Mouse (Mus musculus) midbrain, embryonic 13.5 days (tissue): ENCODE measurements around the gene Lgals1. TPM values are rescaled to one million over a fixed set of nuclear protein-coding genes. Genes with fewer than 3 reads are reported as not detected.
"Not testable (repeated sequence)": the region's sequence is repeated elsewhere in the genome, so short reads cannot be mapped to it uniquely, and the experiment has no call there.

Experiments used
- ATAC-seq: fragments of 200-750 bp; cut with Nextera tagmentation; 2 replicates; pipeline ENCODE4 v1.8.0; 2017; ENCODE audit warnings: mild to moderate bottlenecking, moderate TSS enrichment, moderate library complexity
- H3K27ac ChIP-seq: fragments of 300-500 bp; sonication (generic); 2 replicates; pipeline ENCODE4 v1.5.1; 2015; ENCODE audit warnings: inconsistent platforms, mild to moderate bottlenecking, moderate library complexity
- H3K27me3 ChIP-seq: fragments of 300-500 bp; sonication (generic); 2 replicates; pipeline ENCODE4 v1.6.1; 2015; ENCODE audit warnings: mild to moderate bottlenecking, inconsistent platforms
- H3K36me3 ChIP-seq: fragments of 300-500 bp; sonication (generic); 2 replicates; pipeline ENCODE4 v1.6.1; 2015; ENCODE audit warnings: mild to moderate bottlenecking, inconsistent platforms
- H3K4me1 ChIP-seq: fragments of 300-500 bp; sonication (generic); replicated peaks from 2 replicates; pipeline ENCODE4 v1.6.1; 2015; ENCODE audit warnings: inconsistent platforms
- H3K4me2 ChIP-seq: fragments of 300-500 bp; sonication (generic); replicated peaks from 2 replicates; pipeline ENCODE4 v1.6.1; 2015; ENCODE audit warnings: moderate library complexity, mild to moderate bottlenecking, inconsistent platforms
- H3K4me3 ChIP-seq: fragments of 300-500 bp; sonication (generic); replicated peaks from 2 replicates; pipeline ENCODE4 v1.5.1; 2015; ENCODE audit warnings: mild to moderate bottlenecking, inconsistent platforms
- H3K9ac ChIP-seq: fragments of 300-500 bp; sonication (generic); replicated peaks from 2 replicates; pipeline ENCODE4 v1.6.1; 2015; ENCODE audit warnings: mild to moderate bottlenecking, inconsistent platforms
- H3K9me3 ChIP-seq: fragments of 300-500 bp; sonication (generic); 2 replicates; pipeline ENCODE4 v1.6.1; 2016; ENCODE audit warnings: mild to moderate bottlenecking, inconsistent platforms
- WGBS: fragments of 180-500 bp; shearing (Covaris S2); methylation state at CpG from one replicate; pipeline ENCODE4 v1.1.7; 2015; 5-methylcytosine and 5-hydroxymethylcytosine counted together
- polyA plus RNA-seq: library from polyadenylated mRNA; unstranded; fragments of >200 nt; fragmentation: Nextera tagmentation; extraction: Ambion mirVana; gene quantifications from 2 replicates; pipeline ENCODE4 v1.2.1, GENCODE M21; 2015

Gene Lgals1
- polyA plus RNA-seq, result 109 and 125 TPM in 2 replicates

DNA sequence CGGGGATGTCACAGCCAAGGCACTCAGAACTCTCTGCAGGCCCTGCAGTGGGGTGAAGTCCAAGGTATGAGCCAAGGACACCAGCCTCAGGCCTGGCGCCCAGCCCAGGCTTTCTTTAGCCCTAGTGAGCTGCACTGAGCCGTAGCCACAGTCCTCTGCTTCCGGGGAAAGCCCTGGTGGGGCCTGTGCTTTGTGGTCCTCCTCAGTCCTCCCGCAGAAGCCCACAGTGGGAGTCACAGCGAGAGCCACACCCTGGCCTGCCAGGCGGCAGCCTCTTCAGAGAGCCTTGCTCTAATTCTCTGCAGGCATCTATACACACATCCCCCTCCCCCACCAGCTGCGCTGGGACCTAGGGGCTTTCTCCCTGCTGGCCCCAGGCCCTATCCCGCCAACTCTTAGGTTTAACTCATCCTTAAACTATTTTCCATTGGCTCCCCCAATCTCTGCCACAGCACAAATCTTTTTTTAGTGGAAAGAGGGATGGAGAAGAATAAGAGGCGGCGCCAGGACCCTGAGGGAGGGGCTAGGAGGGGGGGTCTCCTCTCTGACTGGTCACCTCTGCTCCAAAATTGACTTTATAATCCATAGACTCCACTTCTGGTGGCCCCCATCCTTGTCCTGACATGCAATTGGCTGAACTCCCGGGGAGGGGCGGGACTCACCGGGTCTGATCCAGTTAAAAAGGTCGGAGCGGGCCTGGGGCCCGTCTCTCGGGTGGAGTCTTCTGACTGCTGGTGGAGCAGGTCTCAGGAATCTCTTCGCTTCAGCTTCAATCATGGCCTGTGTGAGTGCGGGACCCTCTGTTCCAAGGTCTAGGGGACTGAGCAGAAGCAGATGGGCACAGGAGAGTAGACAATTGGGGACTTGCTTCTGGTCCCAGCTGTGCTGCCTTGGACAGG, at the start of gene Lgals1:
Gene Lgals1, plus strand, starts transcription at position 705 of the 899 bp plus-strand sequence.
- peaks cover 32% of the 10 kb centered on the region for H3K4me1 ChIP-seq
- H3K4me3 ChIP-seq, result peak within 1 kb of the TSS; percentile 27; the same call in 1 of the 2 replicates
- 0 out of 2 replicates have a peak within 1 kb of the TSS, but pooled peaks have one; percentile 54 for H3K9ac ChIP-seq
- WGBS, result 7% methylated on average over 20 of the region's 20 CpGs
- H3K9me3 ChIP-seq, result no peaks in the 10 kb centered on the region
- H3K36me3 ChIP-seq, result no peaks in the 10 kb centered on the region
- H3K4me2 ChIP-seq, result peak within 1 kb of the TSS; percentile 59
- H3K27ac ChIP-seq, result peak within 1 kb of the TSS; percentile 17; the same call in 1 of the 2 replicates
- H3K27me3 ChIP-seq, result peaks cover 17% of the 10 kb centered on the region
- ATAC-seq, result peak; percentile 53

DNA sequence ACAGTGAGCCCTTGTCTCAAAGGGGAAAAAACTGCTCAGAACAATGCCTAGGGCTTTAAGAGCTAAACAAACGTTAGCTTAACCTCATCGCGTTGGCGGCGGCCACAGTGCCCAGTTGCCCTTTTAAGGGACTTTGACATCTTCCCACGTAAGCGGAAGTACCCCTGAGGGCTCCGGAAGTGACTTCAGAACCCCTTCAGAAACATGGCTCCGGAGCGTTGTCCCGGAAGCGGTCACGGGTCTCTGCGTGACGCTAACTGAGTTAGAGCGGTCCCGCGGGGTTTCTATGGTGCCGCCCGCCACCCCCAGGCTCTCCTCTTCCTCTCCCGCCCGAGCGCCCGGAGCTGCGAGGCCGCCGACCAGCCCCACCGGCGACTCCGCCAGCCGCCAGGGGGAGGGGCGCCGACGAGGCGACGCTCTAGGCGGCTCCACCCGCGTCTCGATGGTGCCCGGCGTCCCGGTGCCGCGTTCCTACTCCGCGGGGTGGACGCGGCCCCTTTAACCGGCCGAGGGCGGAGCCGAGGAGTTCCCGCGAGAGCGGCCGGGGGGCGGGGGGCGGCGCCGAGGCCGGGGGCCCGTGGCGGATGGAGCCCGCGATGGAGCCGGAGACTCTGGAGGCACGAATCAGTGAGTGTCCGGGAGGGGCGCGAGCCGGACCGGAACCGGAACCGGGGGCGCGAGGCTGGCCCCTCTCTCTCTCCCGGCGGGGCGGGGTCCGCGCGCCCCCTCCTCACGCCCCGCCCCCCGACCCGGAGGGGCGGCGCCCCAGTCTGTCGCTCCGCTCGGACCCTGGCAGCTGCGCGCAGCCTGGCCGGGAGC, 49.3 kb upstream of the Lgals1 start, which contains the start of gene Gga1:
Gene Gga1, plus strand, starts transcription at position 200 of the 819 bp plus-strand sequence.
- Histone ChIP-seq H3K4me3 (peak within 1 kb of the TSS; percentile 78), H3K9me3 (no peaks in the 10 kb centered on the region), H3K9ac (peak within 1 kb of the TSS; percentile 87), H3K4me2 (peak within 1 kb of the TSS; percentile 83), H3K4me1 (peaks cover 39% of the 10 kb centered on the region), H3K36me3 (peaks cover 21% of the 10 kb centered on the region), H3K27ac (peak within 1 kb of the TSS; percentile 99), H3K27me3 (no peaks in the 10 kb centered on the region)
- ATAC-seq, result peak; percentile 91
- WGBS, result 1% methylated on average over 71 of the region's 95 CpGs

DNA sequence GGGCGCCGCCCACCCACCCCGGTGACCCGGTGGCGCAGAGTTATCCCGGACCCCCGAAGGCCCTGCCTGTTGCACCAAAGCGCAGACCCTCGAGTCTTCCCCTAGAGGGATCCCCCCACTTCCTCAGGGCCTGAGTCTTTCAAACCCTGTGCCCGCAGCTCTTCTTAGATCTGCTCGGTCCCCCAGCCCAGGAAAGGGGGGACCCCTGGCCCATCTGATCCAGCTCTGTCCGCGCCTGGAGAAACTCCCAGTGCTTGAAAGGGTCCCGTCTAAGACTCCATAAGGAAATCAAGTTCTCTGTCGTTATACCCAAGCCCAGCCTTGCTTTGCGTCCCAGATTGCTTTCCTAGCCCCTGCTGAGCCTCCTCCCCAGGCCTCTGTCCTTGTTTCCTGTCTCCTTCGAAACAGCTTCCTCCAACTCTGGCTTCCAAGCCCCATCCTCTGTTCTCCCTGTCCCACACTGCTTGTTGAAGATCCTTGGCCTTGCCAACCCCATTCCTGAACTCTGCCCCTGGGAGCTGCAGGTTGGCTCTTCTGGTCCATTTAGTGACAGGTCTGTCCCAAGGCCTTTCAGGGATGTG, 48.6 kb upstream of the Lgals1 start:
- Histone ChIP-seq H3K4me3 (peak overlapping the region; percentile 78), H3K36me3 (peaks cover 28% of the 10 kb centered on the region), H3K4me2 (peak overlapping the region; percentile 83), H3K9ac (peak overlapping the region; percentile 87), H3K4me1 (peaks cover 39% of the 10 kb centered on the region), H3K9me3 (no peaks in the 10 kb centered on the region), H3K27ac (peak overlapping the region; percentile 99), H3K27me3 (no peaks in the 10 kb centered on the region)
- ATAC-seq, result peak; percentile 57
- under 1% methylated on average over 17 of the region's 17 CpGs for whole genome bisulfite sequencing

DNA sequence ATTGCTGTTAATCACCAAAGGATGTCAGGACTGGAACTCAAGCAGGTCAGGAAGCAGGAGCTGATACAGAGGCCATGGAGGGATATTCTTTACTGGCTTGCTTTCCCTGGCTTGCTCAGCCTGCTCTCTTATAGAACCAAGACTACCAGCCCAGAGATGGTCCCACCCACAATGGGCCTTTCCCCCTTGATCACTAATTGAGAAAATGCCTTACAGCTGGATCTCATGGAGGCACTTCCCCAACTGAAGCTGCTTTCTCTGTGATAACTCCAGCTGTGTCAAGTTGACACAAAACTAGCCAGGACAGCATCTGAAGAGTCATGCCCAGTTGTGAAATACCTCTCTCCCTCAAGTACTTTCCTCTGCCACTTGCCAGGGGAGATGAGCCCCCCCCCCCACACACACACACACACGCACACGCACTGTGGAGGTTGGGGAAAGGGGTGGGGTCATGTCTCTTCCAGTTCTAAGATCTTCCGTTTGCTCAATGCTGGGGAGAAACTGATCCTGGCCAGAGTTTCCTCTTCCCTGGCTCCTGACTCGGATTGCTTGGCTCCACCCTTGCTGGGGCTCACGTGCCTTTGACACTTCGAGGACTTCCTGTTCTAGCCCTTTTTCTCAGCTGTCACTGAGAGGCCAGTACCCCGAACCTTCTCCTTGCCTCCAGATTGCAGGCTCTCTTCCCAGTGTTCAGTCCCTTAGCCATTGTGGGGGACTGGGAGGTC, 47.6 kb upstream of the Lgals1 start:
- peaks cover 39% of the 10 kb centered on the region for H3K4me1 ChIP-seq
- not testable (repeated sequence) for H3K27me3 ChIP-seq, ATAC-seq, H3K9me3 ChIP-seq, H3K4me3 ChIP-seq, H3K27ac ChIP-seq
- peaks cover 39% of the 10 kb centered on the region for H3K36me3 ChIP-seq
- H3K9ac ChIP-seq, result 0 out of 2 replicates have a peak overlapping the region, but pooled peaks have one; percentile 36
- WGBS, result 76% methylated on average over 7 of the region's 7 CpGs
- peak overlapping the region; percentile 83 for H3K4me2 ChIP-seq

DNA sequence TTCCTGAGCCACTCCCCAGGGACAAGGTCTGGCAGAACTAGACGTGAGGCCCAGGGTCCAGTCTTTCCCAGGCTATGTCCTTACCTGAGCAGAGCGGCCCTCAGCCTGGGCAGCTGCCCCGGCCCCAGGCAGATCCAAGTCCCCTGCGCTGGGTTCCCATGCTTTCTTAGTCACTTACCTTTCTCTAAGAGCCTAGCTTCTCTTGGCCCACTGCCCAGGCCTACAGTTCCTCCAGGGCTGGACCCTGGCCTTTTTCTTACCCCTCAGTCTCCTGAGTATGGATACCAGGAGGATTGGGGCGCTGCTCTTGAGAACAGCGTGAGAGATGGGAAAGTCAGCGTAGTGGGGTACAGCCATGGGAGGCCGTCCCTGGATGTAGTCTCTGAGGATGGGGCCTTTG, 46.1 kb upstream of the Lgals1 start:
- Histone ChIP-seq H3K9me3 (no peaks in the 10 kb centered on the region), H3K36me3 (peaks cover 52% of the 10 kb centered on the region), H3K9ac (peak overlapping the region; percentile 8; the same call in 1 of the 2 replicates), H3K4me2 (no peak overlapping the region), H3K27ac (no peak overlapping the region), H3K4me3 (no peak overlapping the region), H3K4me1 (peaks cover 35% of the 10 kb centered on the region), H3K27me3 (no peaks in the 10 kb centered on the region)
- 95% methylated on average over 8 of the region's 8 CpGs for WGBS
- ATAC-seq, result no peak

- no peak overlapping the region for H3K27ac ChIP-seq
- peaks cover 66% of the 10 kb centered on the region for H3K36me3 ChIP-seq
- H3K4me2 ChIP-seq, result no peak overlapping the region
- ATAC-seq, result no peak
- peaks cover 23% of the 10 kb centered on the region for H3K4me1 ChIP-seq
- no peak overlapping the region for H3K9ac ChIP-seq
- no peaks in the 10 kb centered on the region for H3K27me3 ChIP-seq
- no peaks in the 10 kb centered on the region for H3K9me3 ChIP-seq
- 81% methylated on average over 3 of the region's 3 CpGs for WGBS
- no peak overlapping the region for H3K4me3 ChIP-seq
These were observed 44.7 kb upstream of the Lgals1 start for GRCm38 (mm10) chr15:78881828-78882227.

DNA sequence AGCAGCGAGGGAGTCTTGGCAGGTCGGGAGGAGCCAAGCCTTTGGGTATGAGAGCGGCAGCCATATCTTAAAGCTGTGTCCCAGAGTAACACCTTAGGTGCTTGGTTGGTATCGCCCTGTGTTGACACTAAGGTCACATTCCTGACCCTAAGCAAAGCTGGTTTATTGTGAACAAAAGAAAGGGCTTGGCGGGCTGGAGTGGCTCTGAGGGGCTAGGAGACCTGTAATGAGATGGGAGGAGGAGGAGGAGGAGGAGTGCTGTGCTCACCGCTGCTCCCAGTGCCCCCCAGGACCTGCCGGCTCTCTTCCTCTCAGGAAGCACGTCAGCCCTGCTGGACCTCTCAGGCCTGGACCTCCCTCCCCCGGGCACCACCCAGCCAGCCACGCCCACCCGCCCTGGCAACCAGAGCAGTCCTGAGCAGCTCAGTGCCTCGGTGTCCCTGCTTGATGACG, 37.1 kb upstream of the Lgals1 start:
- 18% methylated on average over 13 of the region's 13 CpGs for WGBS
- Histone ChIP-seq H3K4me1 (peaks cover 6% of the 10 kb centered on the region; the same call in 1 of the 2 replicates), H3K4me2 (no peak overlapping the region), H3K27ac (no peak overlapping the region), H3K27me3 (no peaks in the 10 kb centered on the region), H3K9ac (no peak overlapping the region), H3K9me3 (no peaks in the 10 kb centered on the region), H3K36me3 (peaks cover 95% of the 10 kb centered on the region), H3K4me3 (no peak overlapping the region)
- ATAC-seq, result no peak

GRCm38 (mm10) chr15:78892440-78892839, 34.1 kb upstream of the Lgals1 start:
- Histone ChIP-seq H3K27me3 (no peaks in the 10 kb centered on the region), H3K27ac (no peak overlapping the region), H3K36me3 (peaks cover 71% of the 10 kb centered on the region), H3K9ac (no peak overlapping the region), H3K4me3 (no peak overlapping the region), H3K4me1 (peaks cover 6% of the 10 kb centered on the region; the same call in 1 of the 2 replicates), H3K4me2 (no peak overlapping the region), H3K9me3 (no peaks in the 10 kb centered on the region)
- 56% methylated on average over 7 of the region's 7 CpGs for WGBS
- no peak for ATAC-seq

GRCm38 (mm10) chr15:78894726-78895125, 31.8 kb upstream of the Lgals1 start:
- no peak overlapping the region for H3K9ac ChIP-seq
- no peak for ATAC-seq

DNA sequence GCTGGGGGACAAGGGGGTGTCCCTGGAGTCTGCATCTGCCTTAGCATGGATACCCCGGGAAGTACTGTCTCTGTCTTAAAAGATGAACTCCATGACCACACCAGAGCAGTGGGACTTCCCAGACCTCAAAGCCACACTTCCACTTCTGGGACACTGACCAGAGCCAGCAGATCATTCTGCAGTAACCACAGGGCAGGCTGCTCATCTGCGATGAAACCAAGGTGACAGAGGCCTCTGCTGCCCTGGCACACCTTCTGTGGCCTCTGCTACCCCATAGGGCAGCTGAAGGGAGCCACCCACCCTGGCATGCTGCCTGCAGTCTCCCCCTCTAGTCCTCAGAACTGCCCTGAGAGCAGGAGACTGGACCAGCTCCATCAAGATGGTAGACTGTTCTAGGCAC, 30.8 kb upstream of the Lgals1 start:
- Histone ChIP-seq H3K9me3 (no peaks in the 10 kb centered on the region), H3K4me2 (no peak overlapping the region), H3K36me3 (peaks cover 40% of the 10 kb centered on the region), H3K4me3 (no peak overlapping the region), H3K9ac (no peak overlapping the region), H3K27ac (no peak overlapping the region), H3K4me1 (peaks cover 18% of the 10 kb centered on the region), H3K27me3 (peaks cover 25% of the 10 kb centered on the region)
- no peak for ATAC-seq
- 94% methylated on average over 2 of the region's 2 CpGs for WGBS

More at GRCm38 (mm10) chr15:78894726-78895125, 31.8 kb upstream of the Lgals1 start:
- Histone ChIP-seq H3K4me3 (no peak overlapping the region), H3K27me3 (peaks cover 15% of the 10 kb centered on the region), H3K4me1 (peaks cover 9% of the 10 kb centered on the region), H3K36me3 (peaks cover 49% of the 10 kb centered on the region), H3K4me2 (no peak overlapping the region), H3K9me3 (no peaks in the 10 kb centered on the region), H3K27ac (no peak overlapping the region)
- 78% methylated on average over 13 of the region's 13 CpGs for WGBS

DNA sequence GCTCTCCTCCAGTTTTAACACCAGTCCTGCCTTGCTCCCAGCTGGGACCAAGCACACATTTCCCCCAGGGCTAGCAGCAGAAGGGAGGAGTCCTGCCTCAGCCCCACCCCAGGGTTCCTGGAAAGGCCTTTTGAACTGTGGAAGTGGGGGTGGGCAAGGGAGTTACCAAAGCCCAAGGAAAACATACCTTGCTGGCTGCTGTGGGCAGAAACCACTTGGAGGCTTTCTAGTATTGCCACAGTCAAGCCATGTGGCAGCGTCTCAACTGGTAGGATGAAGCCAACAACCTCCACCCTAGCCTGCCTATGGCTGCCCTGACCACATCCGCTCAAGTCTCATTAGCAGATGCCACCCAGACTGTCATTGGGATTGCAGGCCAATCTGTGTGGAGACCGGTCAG, 30.4 kb upstream of the Lgals1 start:
- Histone ChIP-seq H3K9ac (no peak overlapping the region), H3K27me3 (peaks cover 29% of the 10 kb centered on the region), H3K27ac (no peak overlapping the region), H3K4me1 (peaks cover 22% of the 10 kb centered on the region), H3K36me3 (peaks cover 36% of the 10 kb centered on the region), H3K9me3 (no peaks in the 10 kb centered on the region), H3K4me2 (no peak overlapping the region), H3K4me3 (no peak overlapping the region)
- no peak for ATAC-seq
- WGBS, result 85% methylated on average over 3 of the region's 3 CpGs
